Mouse (Mus musculus) embryo, embryonic 9.5 days (tissue): ENCODE results near the gene Rpl5.

ENCODE experiments used
- DNase-seq: peaks from one replicate; pipeline ENCODE4 v3.0.0-alpha.2; 2017; ENCODE audit errors: extremely low spot score

The Rpl5 gene

GRCm38 (mm10) chr5:107943526-107943925 lies 43.2 kb downstream of the Rpl5 start:
- DNase-seq: no peak

GRCm38 (mm10) chr5:107946475-107946874 lies 46.2 kb downstream of the Rpl5 start:
- DNase-seq: no peak

- no peak for DNase-seq
These were observed 47.2 kb downstream of the Rpl5 start for GRCm38 (mm10) chr5:107947548-107947947.

- DNase-seq: no peak
These were observed 48.6 kb downstream of the Rpl5 start for GRCm38 (mm10) chr5:107948899-107949298.

GRCm38 (mm10) chr5:107949607-107950006 lies 49.3 kb downstream of the Rpl5 start:
- DNase-seq: no peak

- DNase-seq: no peak
These were observed 50.3 kb downstream of the Rpl5 start for GRCm38 (mm10) chr5:107950643-107951042.
